Mouse (Mus musculus): ENCODE results near the gene Gm14443.
"Not testable (repeated sequence)": the region's sequence is repeated elsewhere in the genome, so short reads cannot be mapped to it uniquely, and the experiment has no call there.

Gm14443 gene

GRCm38 (mm10) chr2:175175401-175176180 is at the start of gene Gm14443:
Gene Gm14443, minus strand, starts transcription at chr2:175175871.
- in situ Hi-C loops (cut with MboI, MseI) = loop anchor here (5.0 kb wide), 1 partner anchor 817 kb away; no protein-coding TSS in a partner anchor

DNA sequence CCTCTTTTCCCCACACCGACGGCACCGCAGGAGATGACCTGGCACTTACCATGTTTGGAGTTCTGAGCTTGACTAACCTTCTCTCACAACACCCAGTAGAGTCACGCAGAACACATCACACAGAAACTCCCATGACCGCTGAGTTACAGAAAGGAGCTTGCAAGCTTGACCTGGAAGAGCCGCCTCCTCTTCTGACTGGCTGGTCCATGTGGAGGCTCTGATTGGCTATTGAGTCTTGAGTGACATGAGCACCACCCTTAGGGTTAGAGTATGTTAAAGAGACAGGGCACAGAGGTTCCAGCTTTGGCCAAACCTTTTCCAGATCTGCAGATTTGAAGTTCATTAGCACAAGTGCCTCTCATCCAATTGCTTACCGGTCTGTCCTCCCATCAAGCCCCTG is 31.1 kb upstream of the Gm14443 start, which contains the start of gene Gm14391:
Gene Gm14391, minus strand, starts transcription at position 186 of the 400 bp plus-strand sequence.
- in situ Hi-C loops (cut with MboI, MseI) = loop anchor here (25.0 kb wide), 1 partner anchor 269 kb away; no protein-coding TSS in a partner anchor

DNA sequence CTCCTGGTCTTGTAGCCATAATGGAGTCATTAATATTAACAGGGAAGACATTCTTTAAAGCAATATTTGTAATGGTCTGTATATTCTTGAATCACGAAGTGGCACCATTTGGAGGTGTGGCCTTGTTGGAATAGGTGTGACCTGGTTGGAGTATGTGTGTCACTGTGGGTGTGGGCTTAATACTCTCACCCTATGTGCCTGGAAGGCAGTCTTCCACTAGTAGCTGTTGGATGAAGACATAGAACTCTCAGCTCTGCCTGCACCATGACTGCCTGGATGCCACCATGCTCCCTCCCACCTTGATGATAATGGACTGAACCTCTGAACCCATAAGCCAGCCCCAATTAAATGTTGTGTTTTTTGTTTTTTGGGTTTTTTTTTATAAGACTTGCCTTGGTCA is 3.3 kb upstream of the Gm14443 start:
- in situ Hi-C loops (cut with MboI, MseI) = loop anchor here (5.0 kb wide), 1 partner anchor 813 kb away; no protein-coding TSS in a partner anchor

DNA sequence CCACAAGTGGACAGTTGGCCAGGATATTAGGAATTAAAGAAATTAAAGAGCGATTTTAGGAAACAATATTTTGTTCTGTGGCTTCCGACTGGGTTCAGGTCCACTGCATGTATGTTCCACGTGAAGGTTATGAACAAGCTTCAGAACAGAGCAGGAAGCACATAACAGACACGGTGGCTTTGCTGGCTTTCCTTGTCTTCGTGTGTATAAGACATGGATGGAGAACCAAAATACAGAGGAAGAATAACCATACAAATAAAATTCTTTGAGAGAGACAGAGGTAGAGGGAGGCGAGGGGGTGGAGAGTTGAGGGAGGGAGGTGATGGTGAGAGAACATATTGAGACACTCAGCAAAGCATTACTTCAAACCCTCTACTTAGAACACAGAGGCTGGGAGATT is 641 bp upstream of the Gm14443 start:
- in situ Hi-C loops (cut with MboI, MseI) = loop anchor here (5.0 kb wide), 1 partner anchor 816 kb away; no protein-coding TSS in a partner anchor

- in situ Hi-C loops (cut with MboI, MseI) = loop anchor here (25.0 kb wide), 4 partner anchors 488 to 1463 kb away; partner anchors contain the start of genes Gm14308 and Gm6710
These were observed 1.6 kb downstream of the Gm14443 start for GRCm38 (mm10) chr2:175174058-175174457.

DNA sequence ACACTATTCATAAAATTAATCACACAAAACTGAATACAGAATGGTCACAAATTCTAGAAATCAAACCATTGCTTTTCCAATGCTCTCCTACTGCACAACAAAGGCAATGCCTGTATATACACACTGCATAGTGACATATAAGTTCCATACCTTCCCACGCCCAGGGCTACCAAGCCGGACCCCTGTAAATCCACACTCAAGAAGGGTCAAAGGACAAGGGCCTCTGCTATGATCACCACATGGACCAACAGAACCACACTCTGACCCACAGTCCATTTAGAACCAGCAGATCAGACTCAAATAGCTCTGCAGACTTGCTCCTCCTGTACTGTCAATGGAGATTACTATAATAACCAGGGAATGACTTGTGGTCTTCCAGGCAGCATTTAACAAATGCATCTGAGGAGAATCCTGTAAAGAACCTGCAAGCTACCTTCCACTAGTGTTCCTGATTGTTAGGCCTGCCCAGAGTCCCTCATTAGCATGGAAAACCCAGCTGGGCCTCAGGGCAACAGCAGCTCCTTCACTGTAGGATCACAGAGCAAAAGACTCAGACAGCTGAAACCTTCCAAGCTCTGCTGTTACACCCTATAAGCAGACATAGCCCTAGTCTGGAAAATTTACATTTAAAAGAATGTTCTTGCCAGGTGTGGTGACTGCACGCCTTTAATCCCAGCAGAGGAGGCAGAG is 2.6 kb downstream of the Gm14443 start:
- in situ Hi-C loops (cut with MboI, MseI) = loop anchor here (25.0 kb wide), 4 partner anchors 489 to 1464 kb away; partner anchors contain the start of genes Gm14308 and Gm6710

GRCm38 (mm10) chr2:175172123-175172522 is 3.5 kb downstream of the Gm14443 start:
- in situ Hi-C loops (cut with MboI, MseI) = loop anchor here (25.0 kb wide), 4 partner anchors 490 to 1465 kb away; partner anchors contain the start of genes Gm14308 and Gm6710

- in situ Hi-C loops (cut with MboI, MseI) = loop anchor here (25.0 kb wide), 4 partner anchors 495 to 1470 kb away; partner anchors contain the start of genes Gm14308 and Gm6710
These were observed 8.8 kb downstream of the Gm14443 start for GRCm38 (mm10) chr2:175166870-175167269.

DNA sequence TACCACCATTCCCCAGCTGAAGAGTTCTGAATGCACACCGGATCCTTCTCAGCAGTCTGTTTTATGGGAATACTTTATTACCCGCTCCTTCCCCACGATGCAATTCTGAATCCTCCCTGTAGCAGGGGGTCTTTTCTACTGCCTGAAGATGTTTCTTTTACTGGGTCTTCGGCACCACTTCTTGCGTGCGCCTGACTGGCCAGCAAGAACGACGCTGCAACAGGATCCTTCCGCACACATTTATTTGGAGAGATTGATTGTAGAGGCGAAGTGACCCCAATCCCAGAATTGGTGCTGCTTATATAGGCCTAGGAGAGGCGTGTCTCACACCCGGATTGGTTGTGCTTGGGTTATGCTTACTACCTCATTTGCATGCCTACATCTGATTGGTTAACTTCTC is 10.6 kb downstream of the Gm14443 start:
- in situ Hi-C loops (cut with MboI, MseI) = loop anchor here (25.0 kb wide), 4 partner anchors 497 to 1472 kb away; partner anchors contain the start of genes Gm14308 and Gm6710

DNA sequence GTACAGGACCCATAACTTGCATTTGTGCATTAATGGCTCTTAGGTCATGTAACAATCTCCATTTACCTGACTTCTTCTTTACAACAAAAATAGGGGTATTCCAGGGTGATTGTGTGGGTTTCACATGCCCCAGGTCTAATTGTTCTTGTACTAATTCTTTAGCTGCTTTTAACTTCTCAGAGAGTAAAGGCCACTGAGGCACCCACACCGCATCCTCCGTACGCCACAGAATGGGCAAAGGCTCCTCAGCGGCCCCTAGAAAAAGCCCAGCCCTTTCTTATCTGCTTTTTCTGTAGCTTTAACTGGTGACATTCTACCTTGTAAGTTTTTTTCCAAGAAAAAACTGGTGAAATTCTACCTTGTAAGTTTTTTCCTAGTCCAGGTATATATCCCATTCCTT is 14.2 kb downstream of the Gm14443 start:
- in situ Hi-C loops (cut with MboI, MseI) = loop anchor here (25.0 kb wide), 4 partner anchors 501 to 1476 kb away; partner anchors contain the start of genes Gm14308 and Gm6710

DNA sequence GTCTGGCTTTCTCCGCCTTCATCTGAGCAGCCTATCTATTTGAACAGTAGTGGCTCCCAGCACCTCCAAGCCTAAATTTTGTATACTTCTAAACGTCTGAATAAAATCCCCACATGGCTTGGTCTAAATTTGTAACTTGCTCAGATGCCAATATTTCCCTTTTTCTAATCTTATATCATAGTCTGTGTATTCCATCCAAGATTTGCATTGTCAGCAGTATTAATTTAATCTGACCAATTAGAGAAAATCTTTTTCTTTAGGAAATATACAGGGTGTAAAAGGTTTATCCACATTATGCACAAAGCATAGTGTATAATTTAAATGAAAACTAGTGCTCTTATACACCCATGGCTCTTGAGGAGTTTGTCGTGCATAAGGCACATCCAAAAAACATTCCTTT is 17.0 kb downstream of the Gm14443 start:
- in situ Hi-C loops (cut with MboI, MseI) = loop anchor here (25.0 kb wide), 4 partner anchors 504 to 1479 kb away; partner anchors contain the start of genes Gm14308 and Gm6710

DNA sequence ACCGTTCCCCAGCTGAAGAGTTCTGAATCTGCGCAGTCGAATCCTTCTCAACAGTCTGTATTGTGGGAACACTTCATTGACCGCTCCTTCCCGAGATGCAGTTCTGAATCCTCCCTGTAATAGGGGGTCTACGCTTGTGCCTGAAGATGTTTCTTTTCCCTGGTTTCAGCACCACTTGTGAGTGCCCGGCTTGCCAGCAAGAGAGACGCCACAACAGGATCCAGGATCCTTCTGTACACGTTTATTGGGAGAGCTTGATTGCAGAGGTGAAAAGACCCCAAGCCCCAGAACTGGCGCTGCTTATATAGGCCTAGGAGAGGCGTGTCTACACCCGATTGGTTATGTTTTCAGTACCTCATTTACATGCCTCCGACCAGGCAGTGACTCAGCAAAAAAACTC is 19.0 kb downstream of the Gm14443 start:
- in situ Hi-C loops (cut with MboI, MseI) = loop anchor here (25.0 kb wide), 4 partner anchors 506 to 1481 kb away; partner anchors contain the start of genes Gm14308 and Gm6710

DNA sequence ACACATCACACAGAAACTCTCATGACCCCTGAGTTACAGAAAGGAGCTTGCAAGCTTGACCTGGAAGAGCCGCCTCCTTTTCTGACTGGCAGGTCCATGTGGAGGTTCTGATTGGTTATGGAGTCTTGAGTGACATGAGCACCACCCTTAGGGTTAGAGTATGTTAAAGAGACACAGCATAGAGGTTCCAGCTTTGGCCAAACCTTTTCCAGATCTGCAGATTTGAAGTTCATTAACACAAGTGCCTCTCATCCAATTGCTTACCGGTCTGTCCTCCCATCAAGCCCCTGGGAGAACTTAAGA is 33.7 kb downstream of the Gm14443 start, which contains the start of gene Gm14399:
Gene Gm14399, minus strand, starts transcription at position 20 of the 303 bp plus-strand sequence.
- in situ Hi-C loops (cut with MboI, MseI) = not testable (repeated sequence)

DNA sequence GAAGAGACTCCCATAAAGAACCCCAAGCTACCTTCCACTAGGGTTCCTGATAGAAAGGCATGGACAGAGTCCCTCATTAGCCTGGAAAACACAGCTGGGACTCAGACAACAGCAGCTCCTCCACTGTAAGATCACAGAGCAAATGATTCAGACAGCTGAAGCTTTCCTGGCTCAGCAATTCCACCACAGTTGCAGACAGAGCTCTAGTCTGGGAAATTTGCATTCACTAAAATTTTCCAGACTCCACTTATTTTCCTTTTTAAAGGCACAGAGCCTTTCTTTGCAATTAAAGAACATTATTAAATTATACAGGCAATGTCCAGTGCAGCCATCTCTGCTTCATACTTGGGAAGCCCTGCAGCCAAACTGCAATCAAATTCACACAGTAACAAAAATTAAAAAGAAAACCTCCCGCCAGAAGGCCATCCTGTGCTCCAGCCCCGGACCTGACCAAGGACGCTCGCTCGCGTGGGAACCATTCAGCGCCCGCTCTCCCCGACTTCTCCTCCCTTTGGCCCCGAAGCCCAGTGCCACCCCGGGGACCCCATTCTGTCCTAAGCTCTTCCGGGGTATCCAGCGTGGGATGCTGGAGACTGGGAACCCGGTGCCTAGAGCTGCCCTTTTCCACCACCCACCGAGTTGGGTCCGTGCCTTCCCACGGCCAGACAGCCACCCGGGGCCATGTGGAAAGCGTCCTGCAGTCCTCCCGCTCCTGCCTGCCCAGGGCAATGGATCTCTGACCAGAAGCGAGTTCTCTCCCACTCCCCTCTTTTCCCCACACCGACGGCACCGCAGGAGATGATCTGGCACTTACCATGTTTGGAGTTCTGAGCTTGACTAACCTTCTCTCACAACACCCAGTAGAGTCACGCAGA is 34.3 kb downstream of the Gm14443 start:
- in situ Hi-C loops (cut with MboI, MseI) = not testable (repeated sequence)

DNA sequence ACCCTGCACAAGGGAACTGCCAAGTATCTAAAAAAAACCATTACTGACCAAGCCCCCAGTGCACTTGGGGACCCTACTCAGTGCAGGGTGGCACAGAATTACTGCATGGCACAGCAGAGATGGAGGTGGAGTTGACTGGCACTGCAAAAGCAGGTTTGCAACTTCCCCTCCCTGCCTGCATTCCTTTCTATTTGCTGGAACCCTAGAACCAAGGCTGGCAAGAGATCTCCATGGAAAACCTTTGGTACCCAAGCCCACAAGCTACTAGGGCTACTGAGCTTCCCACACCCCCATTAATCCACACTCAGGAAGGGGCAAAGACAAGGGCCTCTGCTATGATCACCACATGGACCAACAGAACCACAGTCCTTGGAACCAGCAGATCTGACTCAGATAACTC is 35.0 kb downstream of the Gm14443 start:
- in situ Hi-C loops (cut with MboI, MseI) = not testable (repeated sequence)
